Mouse (Mus musculus): ENCODE data around the gene Prune2.

Prune2 gene

GRCm38 (mm10) chr19:17130544-17130943 is 174.6 kb downstream of the Prune2 start:
- DNase-seq, result no peak

GRCm38 (mm10) chr19:17136677-17137460 is 181.0 kb downstream of the Prune2 start:
- DNase-seq, result peak; percentile 91

- DNase-seq, result no peak
These were observed 181.7 kb downstream of the Prune2 start for GRCm38 (mm10) chr19:17137656-17138055.

- peak; percentile 33 for DNase-seq
These were observed 182.4 kb downstream of the Prune2 start for GRCm38 (mm10) chr19:17138144-17138915.

GRCm38 (mm10) chr19:17140016-17140914 is 184.3 kb downstream of the Prune2 start:
- DNase-seq, result peak; percentile 49

GRCm38 (mm10) chr19:17143245-17143644 is 187.3 kb downstream of the Prune2 start:
- DNase-seq, result peak; percentile 56

GRCm38 (mm10) chr19:17144205-17144604 is 188.3 kb downstream of the Prune2 start:
- DNase-seq, result peak; percentile 96

GRCm38 (mm10) chr19:17150064-17150463 is 194.1 kb downstream of the Prune2 start:
- DNase-seq, result peak; percentile 80

GRCm38 (mm10) chr19:17151781-17152180 is 195.9 kb downstream of the Prune2 start:
- DNase-seq, result no peak

- no peak for DNase-seq
These were observed 196.5 kb downstream of the Prune2 start for GRCm38 (mm10) chr19:17152461-17152860.

GRCm38 (mm10) chr19:17153911-17154639 is 198.2 kb downstream of the Prune2 start:
- no peak for DNase-seq

GRCm38 (mm10) chr19:17155216-17155615 is 199.3 kb downstream of the Prune2 start:
- peak; percentile 66 for DNase-seq

- peak; percentile 91 for DNase-seq
These were observed 203.8 kb downstream of the Prune2 start for GRCm38 (mm10) chr19:17159676-17160075.

GRCm38 (mm10) chr19:17160231-17160630 is 204.3 kb downstream of the Prune2 start:
- no peak for DNase-seq

- peak; percentile 93 for DNase-seq
These were observed 207.6 kb downstream of the Prune2 start for GRCm38 (mm10) chr19:17163511-17163953.

- DNase-seq, result peak; percentile 96
These were observed 210.4 kb downstream of the Prune2 start for GRCm38 (mm10) chr19:17166288-17166687.

GRCm38 (mm10) chr19:17168186-17168585 is 212.3 kb downstream of the Prune2 start:
- DNase-seq, result peak; percentile 54

GRCm38 (mm10) chr19:17169746-17170145 is 213.8 kb downstream of the Prune2 start:
- peak; percentile 59 for DNase-seq

GRCm38 (mm10) chr19:17174501-17174900 is 218.6 kb downstream of the Prune2 start:
- peak; percentile 21 for DNase-seq

- DNase-seq, result peak; percentile 68
These were observed 224.6 kb downstream of the Prune2 start for GRCm38 (mm10) chr19:17180506-17180905.

GRCm38 (mm10) chr19:17194730-17195129 is 238.8 kb downstream of the Prune2 start:
- peak; percentile 75 for DNase-seq

GRCm38 (mm10) chr19:17199059-17199458 is 243.1 kb downstream of the Prune2 start:
- DNase-seq, result peak; percentile 96
